Mouse (Mus musculus): Measurements from ENCODE around the gene Sgms1.

- TF ChIP-seq CTCF (IDR thresholded peaks at IDR 0.05; ENCODE audit: extremely low read depth, insufficient read depth, insufficient read length, insufficient replicate concordance) (no peak), POLR2A (IDR thresholded peaks at IDR 0.05; ENCODE audit: low read depth, low read length) (no peak)
Observed at GRCm38 (mm10) chr19:32152529-32152928, 237.0 kb downstream of the Sgms1 start.
